In genomic region chr9:61042063-61042462, GRCm38 (mm10) we compare ENCODE assay signal across 22 mouse cellular contexts.
DNase-seq lines count a peak whose midpoint lies in the region; ATAC-seq and TF ChIP-seq lines count a peak whose summit lies in the region.
"Had no signal": no experiment of that assay in that cellular context is flagged by ENCODE, and none has a peak within 500 bp of the region (broad histone marks: within the 10 kb centered on the region; RNA-seq: fewer than 3 reads in every experiment).

No protein-coding gene starts in this region.

- H3K27me3 ChIP-seq in hindbrain, embryonic 10.5 days (ENCODE audit: insufficient read depth, poor library complexity, severe bottlenecking), result peaks cover 51% of the 10 kb centered on the region
- H3K27me3 ChIP-seq in hindbrain, embryonic 12.5 days, result peaks cover 23% of the 10 kb centered on the region
- H3K27me3 ChIP-seq in midbrain, embryonic 10.5 days (ENCODE audit: low read depth, poor library complexity, severe bottlenecking), result peaks cover 33% of the 10 kb centered on the region
- no peaks in the 10 kb centered on the region for H3K27me3 ChIP-seq in midbrain, embryonic 16.5 days (ENCODE audit: control insufficient read depth, insufficient read depth, low read depth, low read length)
- no peaks in the 10 kb centered on the region for H3K27me3 ChIP-seq in stomach, postnatal 0 days (ENCODE audit: control insufficient read depth, insufficient read depth, low read length)
- H3K27me3 ChIP-seq: Patski had no signal

- no peaks in the 10 kb centered on the region for H3K36me3 ChIP-seq in hindbrain, embryonic 10.5 days
- H3K36me3 ChIP-seq in hindbrain, embryonic 12.5 days, result no peaks in the 10 kb centered on the region
- H3K36me3 ChIP-seq in midbrain, embryonic 10.5 days, result no peaks in the 10 kb centered on the region
- H3K36me3 ChIP-seq in midbrain, embryonic 16.5 days (ENCODE audit: control insufficient read depth, insufficient read depth, low read length), result no peaks in the 10 kb centered on the region
- H3K36me3 ChIP-seq in stomach, postnatal 0 days (ENCODE audit: control insufficient read depth, insufficient read depth, low read length), result no peaks in the 10 kb centered on the region
- H3K36me3 ChIP-seq: G1E; heart, embryonic 15.5 days; kidney, embryonic 15.5 days; limb, embryonic 13.5 days had no signal

- H3K27ac ChIP-seq in hindbrain, embryonic 10.5 days, result peak overlapping the region; percentile 42
- H3K27ac ChIP-seq in hindbrain, embryonic 12.5 days, result no peak overlapping the region
- peak overlapping the region; percentile 1 for H3K27ac ChIP-seq in midbrain, embryonic 10.5 days (replicated peaks)
- H3K27ac ChIP-seq in midbrain, embryonic 16.5 days (ENCODE audit: low read length), result no peak overlapping the region
- H3K27ac ChIP-seq in stomach, postnatal 0 days (replicated peaks), result no peak overlapping the region
- H3K27ac ChIP-seq: heart, embryonic 15.5 days; kidney, embryonic 15.5 days; limb, embryonic 13.5 days had no signal

- DNase-seq in hindbrain, embryonic 10.5 days (ENCODE audit: low spot score), result no peak
- DNase-seq in midbrain, embryonic 10.5 days (ENCODE audit: low spot score), result no peak
- DNase-seq in stomach, postnatal 0 days (ENCODE audit: low spot score), result no peak
- DNase-seq in adrenal gland, postnatal 4 days (ENCODE audit: low spot score in 2 of 2), result no peak
- DNase-seq: B cell, adult 2 months; cerebellum, adult 18-20 months; cerebellum, postnatal 25 days; forebrain, postnatal 0 days; gastrocnemius, postnatal 36 days; heart, postnatal 4 days; kidney, adult 11 months; kidney, postnatal 36 days; lung, adult 18-20 months; right cerebral cortex, postnatal 14 days had no signal

- H3K4me1 ChIP-seq in hindbrain, embryonic 10.5 days (replicated peaks), result peaks cover 39% of the 10 kb centered on the region
- peaks cover 29% of the 10 kb centered on the region for H3K4me1 ChIP-seq in hindbrain, embryonic 12.5 days
- H3K4me1 ChIP-seq in midbrain, embryonic 10.5 days, result peaks cover 34% of the 10 kb centered on the region
- H3K4me1 ChIP-seq in midbrain, embryonic 16.5 days (ENCODE audit: control insufficient read depth, insufficient read depth, low read length), result peaks cover 10% of the 10 kb centered on the region; the same call in 1 of the 2 replicates
- H3K4me1 ChIP-seq in stomach, postnatal 0 days (replicated peaks; ENCODE audit: control insufficient read depth, insufficient read depth), result no peaks in the 10 kb centered on the region
- H3K4me1 ChIP-seq: limb, embryonic 13.5 days had no signal

- no peak for ATAC-seq in hindbrain, embryonic 12.5 days (ENCODE audit: low FRiP score)
- no peak for ATAC-seq in midbrain, embryonic 16.5 days
- ATAC-seq in granulocyte monocyte progenitor cell, adult 5-6 weeks (replicated peaks; ENCODE audit: poor library complexity, severe bottlenecking), result peak; percentile 88
- ATAC-seq in stomach, postnatal 0 days (ENCODE audit: low FRiP score, low TSS enrichment), result no peak; the same call in 1 of the 2 replicates
- ATAC-seq: forebrain, postnatal 0 days; Patski had no signal

- 42% methylated on average over 2 of the region's 2 CpGs for WGBS in hindbrain, embryonic 10.5 days
- 33% methylated on average over 2 of the region's 2 CpGs for WGBS in hindbrain, embryonic 12.5 days
- WGBS in midbrain, embryonic 10.5 days, result 40% methylated on average over 2 of the region's 2 CpGs
- WGBS in midbrain, embryonic 16.5 days, result 37% methylated on average over 2 of the region's 2 CpGs
- 67% methylated on average over 2 of the region's 2 CpGs for WGBS in stomach, postnatal 0 days

- TF ChIP-seq EP300 in stomach, postnatal 0 days (optimal IDR thresholded peaks at IDR 0.05), result no peak

- H3K4me3 ChIP-seq in hindbrain, embryonic 10.5 days, result no peak overlapping the region
- H3K4me3 ChIP-seq in hindbrain, embryonic 12.5 days, result no peak overlapping the region
- no peak overlapping the region for H3K4me3 ChIP-seq in midbrain, embryonic 10.5 days
- H3K4me3 ChIP-seq in midbrain, embryonic 16.5 days (ENCODE audit: low read depth, low read length), result no peak overlapping the region
- H3K4me3 ChIP-seq in stomach, postnatal 0 days (ENCODE audit: low read depth, low read length), result no peak overlapping the region
- H3K4me3 ChIP-seq: heart, embryonic 15.5 days; kidney, embryonic 15.5 days; limb, embryonic 13.5 days had no signal

- H3K9ac ChIP-seq in hindbrain, embryonic 12.5 days, result no peak overlapping the region
- H3K9ac ChIP-seq in midbrain, embryonic 16.5 days (ENCODE audit: low read depth, low read length), result no peak overlapping the region
- 0 out of 2 replicates have a peak overlapping the region, but pooled peaks have one; percentile 13 for H3K9ac ChIP-seq in stomach, postnatal 0 days (ENCODE audit: low read length)
- H3K9ac ChIP-seq: forebrain, postnatal 0 days; heart, embryonic 15.5 days; kidney, embryonic 15.5 days; limb, embryonic 13.5 days had no signal

- TF ChIP-seq CTCF in stomach, postnatal 0 days (IDR thresholded peaks at IDR 0.05; ENCODE audit: low read depth), result no peak

- H3K9me3 ChIP-seq in hindbrain, embryonic 10.5 days, result no peaks in the 10 kb centered on the region
- H3K9me3 ChIP-seq in hindbrain, embryonic 12.5 days (replicated peaks), result no peaks in the 10 kb centered on the region
- H3K9me3 ChIP-seq in midbrain, embryonic 10.5 days (replicated peaks), result no peaks in the 10 kb centered on the region
- H3K9me3 ChIP-seq in midbrain, embryonic 16.5 days (replicated peaks; ENCODE audit: control insufficient read depth, low read length, poor library complexity, severe bottlenecking), result no peaks in the 10 kb centered on the region
- no peaks in the 10 kb centered on the region for H3K9me3 ChIP-seq in stomach, postnatal 0 days (ENCODE audit: control insufficient read depth, low read length)
- H3K9me3 ChIP-seq: G1E; heart, embryonic 15.5 days; kidney, embryonic 15.5 days; limb, embryonic 13.5 days had no signal

- no peak overlapping the region for H3K4me2 ChIP-seq in hindbrain, embryonic 12.5 days (replicated peaks)
- H3K4me2 ChIP-seq in midbrain, embryonic 16.5 days (ENCODE audit: low read length), result no peak overlapping the region
- H3K4me2 ChIP-seq in stomach, postnatal 0 days (replicated peaks; ENCODE audit: low read depth), result no peak overlapping the region
- H3K4me2 ChIP-seq: heart, embryonic 15.5 days; kidney, embryonic 15.5 days; limb, embryonic 13.5 days had no signal

Comparison
In these comparisons a context has a peak if more than half of its experiments do, and no peak if none do; other contexts are left out.
1. H3K27ac ChIP-seq: peak in hindbrain, embryonic 10.5 days (single experiment) and midbrain, embryonic 10.5 days (single experiment); none in hindbrain, embryonic 12.5 days (single experiment), midbrain, embryonic 16.5 days (single experiment) and stomach, postnatal 0 days (single experiment).